Mouse (Mus musculus) fibroblast of lung, adult 2 months (primary cell): ENCODE measurements at regions not wholly inside any gene's neighbourhood (a gene's known extent, or its start where the extent isn't known, plus 50 kb on each side); places are given as distances from the start of the nearest gene placed in this dataset.
"Not testable (repeated sequence)": the region's sequence is repeated elsewhere in the genome, so short reads cannot be mapped to it uniquely, and the experiment has no call there.

Experiments
- DNase-seq: peaks from one replicate; pipeline ENCODE4 v3.0.0-alpha.2; 2011; ENCODE audit warnings: low read depth

- not testable (repeated sequence) for DNase-seq
These were observed 81.3 kb downstream of the Ogfrl1 start for GRCm38 (mm10) chr1:23316288-23316687.

GRCm38 (mm10) chr1:23314863-23315262 lies 82.7 kb downstream of the Ogfrl1 start:
- DNase-seq, result not testable (repeated sequence)

- no peak for DNase-seq
These were observed 104.9 kb downstream of the Ogfrl1 start for GRCm38 (mm10) chr1:23292718-23293117.

- peak; percentile 44 for DNase-seq
These were observed 110.8 kb downstream of the Ogfrl1 start for GRCm38 (mm10) chr1:23286741-23287140.

- DNase-seq, result no peak
These were observed 114.7 kb downstream of the Ogfrl1 start for GRCm38 (mm10) chr1:23282870-23283219.

GRCm38 (mm10) chr1:23282215-23282869 lies 115.2 kb downstream of the Ogfrl1 start:
- no peak for DNase-seq

- DNase-seq, result no peak
These were observed 117.7 kb downstream of the Ogfrl1 start for GRCm38 (mm10) chr1:23279827-23280226.

- no peak for DNase-seq
These were observed 125.5 kb downstream of the Ogfrl1 start for GRCm38 (mm10) chr1:23272077-23272476.

GRCm38 (mm10) chr1:23270910-23271822 lies 126.4 kb downstream of the Ogfrl1 start:
- peak; percentile 45 for DNase-seq

GRCm38 (mm10) chr1:23268062-23268461 lies 129.5 kb downstream of the Ogfrl1 start:
- DNase-seq, result peak; percentile 23

GRCm38 (mm10) chr1:23265556-23266232 lies 131.9 kb downstream of the Ogfrl1 start:
- DNase-seq, result no peak

- DNase-seq, result no peak
These were observed 133.3 kb downstream of the Ogfrl1 start for GRCm38 (mm10) chr1:23264251-23264650.

GRCm38 (mm10) chr1:23263798-23264197 lies 133.8 kb downstream of the Ogfrl1 start:
- no peak for DNase-seq

GRCm38 (mm10) chr1:23261652-23262051 lies 135.9 kb downstream of the Ogfrl1 start:
- DNase-seq, result no peak

- no peak for DNase-seq
These were observed 140.2 kb downstream of the Ogfrl1 start for GRCm38 (mm10) chr1:23257306-23257895.

GRCm38 (mm10) chr1:23256630-23257001 lies 141.0 kb downstream of the Ogfrl1 start:
- DNase-seq, result peak; percentile 22

GRCm38 (mm10) chr1:23255925-23256629 lies 141.5 kb downstream of the Ogfrl1 start:
- peak; percentile 93 for DNase-seq

- DNase-seq, result no peak
These were observed 143.3 kb downstream of the Ogfrl1 start for GRCm38 (mm10) chr1:23254235-23254634.

GRCm38 (mm10) chr1:23231522-23231921 lies 129.5 kb upstream of the 4933415F23Rik start:
- DNase-seq, result no peak

- DNase-seq, result no peak
These were observed 126.4 kb upstream of the 4933415F23Rik start for GRCm38 (mm10) chr1:23228478-23228877.

GRCm38 (mm10) chr1:23214462-23215158 lies 112.6 kb upstream of the 4933415F23Rik start:
- DNase-seq, result no peak
